Mouse (Mus musculus) testis, adult 2 months (tissue): ENCODE data around the gene Coro2b.

Experiments used
- CTCF ChIP-seq: fragments of 200-500 bp; IDR thresholded peaks from 2 replicates; pipeline ENCODE4 v1.5.1; 2012; ENCODE audit warnings: low read depth, mild to moderate bottlenecking, inconsistent platforms, low read length, moderate library complexity; ENCODE audit not compliant: control insufficient read depth, insufficient read depth, insufficient replicate concordance
- POLR2A ChIP-seq: fragments of 200-500 bp; IDR thresholded peaks from 2 replicates; pipeline ENCODE4 v1.6.1; 2012; ENCODE audit warnings: low read depth, mild to moderate bottlenecking, inconsistent platforms, low read length, moderate library complexity; ENCODE audit not compliant: control insufficient read depth

GRCm38 (mm10) chr9:62497135-62498092, 39.4 kb downstream of the Coro2b start:
- no peak for TF ChIP-seq POLR2A
- no peak for TF ChIP-seq CTCF
